Mouse (Mus musculus) liver, embryonic 14.5 days (tissue): ENCODE results near the gene AC129217.1.

Experiments used
- CTCF ChIP-seq: IDR thresholded peaks from 2 replicates; pipeline ENCODE4 v1.5.1; 2016; ENCODE audit warnings: antibody characterized with exemption, low read depth, control low read depth
- EP300 ChIP-seq: IDR thresholded peaks from 2 replicates; pipeline ENCODE4 v1.6.1; 2016; ENCODE audit warnings: antibody characterized with exemption, low read depth

- no peak for TF ChIP-seq CTCF
- no peak for TF ChIP-seq EP300
Measured at GRCm38 (mm10) chr19:8839103-8839907, 9.7 kb downstream of the AC129217.1 start, which contains the start of gene Gng3.
